In genomic region chr15:78913632-78914090, GRCm38 (mm10) we compare ENCODE assay signal across 8 mouse cellular contexts. TPM values are rescaled to one million over a fixed set of nuclear protein-coding genes. Genes with fewer than 3 reads are reported as not detected.
DNase-seq lines count a peak whose midpoint lies in the region; ATAC-seq and TF ChIP-seq lines count a peak whose summit lies in the region.

TSS of gene Pdxp (plus strand) at chr15:78913919.

- peak within 1 kb of the TSS; percentile 85 for H3K9ac ChIP-seq in hindbrain, embryonic 12.5 days
- H3K9ac ChIP-seq in lung, postnatal 0 days (replicated peaks; ENCODE audit: low read depth), result 0 out of 2 replicates have a peak within 1 kb of the TSS, but pooled peaks have one; percentile 16

- peak within 1 kb of the TSS; percentile 96 for H3K4me2 ChIP-seq in hindbrain, embryonic 12.5 days (replicated peaks)
- peak within 1 kb of the TSS; percentile 88 for H3K4me2 ChIP-seq in lung, postnatal 0 days (replicated peaks; ENCODE audit: low read depth, low read length)

- peak within 1 kb of the TSS; percentile 72 for H3K4me3 ChIP-seq in hindbrain, embryonic 12.5 days
- H3K4me3 ChIP-seq in lung, postnatal 0 days (ENCODE audit: low read depth, low read length), result peak within 1 kb of the TSS; percentile 41

- no peak for TF ChIP-seq EP300 in lung, postnatal 0 days (IDR thresholded peaks at IDR 0.05)

- no peaks in the 10 kb centered on the region for H3K9me3 ChIP-seq in hindbrain, embryonic 12.5 days (replicated peaks)
- H3K9me3 ChIP-seq in lung, postnatal 0 days (ENCODE audit: low read length), result no peaks in the 10 kb centered on the region

- H3K36me3 ChIP-seq in hindbrain, embryonic 12.5 days, result peaks cover 11% of the 10 kb centered on the region; the same call in 1 of the 2 replicates
- peaks cover 15% of the 10 kb centered on the region; the same call in 1 of the 2 replicates for H3K36me3 ChIP-seq in lung, postnatal 0 days (ENCODE audit: insufficient read depth, low read length)

- peak; percentile 97 for DNase-seq in T-cell, adult 2 months (ENCODE audit: low spot score)
- DNase-seq in cerebellum, postnatal 14 days, result peak; percentile 99
- peak; percentile 98 for DNase-seq in frontal cortex, postnatal 10 days (ENCODE audit: low spot score in 2 of 2)
- peak; percentile 95 to 97 for DNase-seq in layer of hippocampus, postnatal 10 days (ENCODE audit: low spot score in 2 of 2)
- DNase-seq in lung, postnatal 0 days (ENCODE audit: low spot score), result peak; percentile 99
- peak; percentile 83 for DNase-seq in ovary, postnatal 14 days (ENCODE audit: low spot score)
- DNase-seq in thymus, postnatal 10 days (ENCODE audit: low spot score in 2 of 2), result peak; percentile 96 to 98

- ATAC-seq in hindbrain, embryonic 12.5 days (ENCODE audit: low FRiP score), result peak; percentile 94
- peak; percentile 94 for ATAC-seq in lung, postnatal 0 days

- H3K4me1 ChIP-seq in hindbrain, embryonic 12.5 days, result peaks cover 35% of the 10 kb centered on the region
- H3K4me1 ChIP-seq in lung, postnatal 0 days (ENCODE audit: insufficient read depth, low read depth, low read length), result peaks cover 10% of the 10 kb centered on the region; the same call in 1 of the 2 replicates

- H3K27ac ChIP-seq in hindbrain, embryonic 12.5 days, result peak within 1 kb of the TSS; percentile 96
- 0 out of 2 replicates have a peak within 1 kb of the TSS, but pooled peaks have one; percentile 38 for H3K27ac ChIP-seq in lung, postnatal 0 days (ENCODE audit: low read length)

- 0 out of 2 replicates have a peak, but pooled peaks have one; percentile 4 for TF ChIP-seq CTCF in lung, postnatal 0 days (IDR thresholded peaks at IDR 0.05)

- H3K27me3 ChIP-seq in hindbrain, embryonic 12.5 days, result no peaks in the 10 kb centered on the region
- 0 out of 2 replicates have a peak, but pooled peaks cover 4% of the 10 kb centered on the region for H3K27me3 ChIP-seq in lung, postnatal 0 days (replicated peaks; ENCODE audit: insufficient read depth, low read length)

- under 1% methylated on average over 51 of the region's 51 CpGs for WGBS in hindbrain, embryonic 12.5 days
- under 1% methylated on average over 41 of the region's 51 CpGs for WGBS in lung, postnatal 0 days

RNA-seq across cellular contexts. Expression of gene Pdxp, which starts in this region (rescaled TPM):
- 48.1 and 49.0 TPM in 2 replicates for polyA plus RNA-seq in hindbrain, embryonic 12.5 days (2016; fragmentation: Nextera tagmentation; extraction: Ambion mirVana)
- total RNA-seq in layer of hippocampus, postnatal 10 days (2021), result 100 to 1,000 TPM; 135 to 139 TPM
- polyA plus RNA-seq in lung, postnatal 0 days (2015; fragmentation: Nextera tagmentation; extraction: Ambion mirVana), result 1.8 and 1.9 TPM in 2 replicates

Comparison
In these comparisons a context has a peak if more than half of its experiments do, and no peak if none do; other contexts are left out.
1. Peak in every context shown above with its lines: DNase-seq, ATAC-seq, H3K4me3 ChIP-seq and H3K27ac ChIP-seq.
2. RNA of gene Pdxp (polyA plus RNA-seq): 48.1 to 49.0 TPM in hindbrain, embryonic 12.5 days; 1.8 to 1.9 TPM in lung, postnatal 0 days; every median in the first group is over 10 times any median in the second.